ENCODE assay signal across 8 mouse cellular contexts in the genomic region with DNA sequence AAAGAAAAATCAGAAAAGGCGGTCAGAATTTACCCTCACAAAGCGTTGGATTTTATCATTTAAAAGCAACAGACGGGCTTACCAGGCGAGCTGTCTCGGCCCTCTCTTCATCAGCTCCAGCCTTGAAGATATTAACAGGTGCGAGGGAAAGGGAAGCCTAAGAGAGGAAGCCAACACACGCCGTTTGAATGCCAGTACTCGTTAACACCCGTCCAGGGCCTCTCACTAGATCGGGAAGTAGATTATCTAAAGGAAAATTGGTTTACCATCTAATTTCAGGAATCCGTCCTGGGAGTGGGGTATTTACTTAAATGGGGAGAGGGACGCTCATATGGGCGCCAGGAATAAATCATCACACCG. TPM values are rescaled to one million over a fixed set of nuclear protein-coding genes. Genes with fewer than 3 reads are reported as not detected.
A peak's percentile ranks its signal among the peaks of the same experiment; 100 is the strongest.
DNase-seq lines count a peak whose midpoint lies in the region; ATAC-seq and TF ChIP-seq lines count a peak whose summit lies in the region.

No protein-coding gene starts in this region.

- peak overlapping the region; percentile 83 for H3K4me2 ChIP-seq in forebrain, embryonic 13.5 days
- H3K4me2 ChIP-seq in liver, embryonic 12.5 days: peak overlapping the region; percentile 87
- peak overlapping the region; percentile 97 for H3K4me2 ChIP-seq in stomach, embryonic 16.5 days (ENCODE audit: low read depth, low read length)

- H3K9ac ChIP-seq in forebrain, embryonic 13.5 days: peak overlapping the region; percentile 79
- peak overlapping the region; percentile 85 for H3K9ac ChIP-seq in liver, embryonic 12.5 days
- peak overlapping the region; percentile 92 for H3K9ac ChIP-seq in stomach, embryonic 16.5 days (ENCODE audit: low read length)

- no peak for DNase-seq in testis, postnatal 10 days (ENCODE audit: low spot score)
- DNase-seq in cerebellum, adult 9-11 months: no peak
- DNase-seq in gastrocnemius, postnatal 4 days (ENCODE audit: low spot score in 2 of 2): no peak
- no peak for DNase-seq in adrenal gland, adult (ENCODE audit: inconsistent age in 2 of 2, low spot score in 1 of 2)

- TF ChIP-seq CTCF in testis, adult 2 months (IDR thresholded peaks at IDR 0.05; ENCODE audit: control insufficient read depth, insufficient read depth, insufficient replicate concordance, low read depth, low read length): no peak

- peak overlapping the region; percentile 99 for H3K4me3 ChIP-seq in testis, adult 2 months (ENCODE audit: control insufficient read depth, low read depth, low read length)
- peak overlapping the region; percentile 92 for H3K4me3 ChIP-seq in forebrain, embryonic 13.5 days
- peak overlapping the region; percentile 79 for H3K4me3 ChIP-seq in liver, embryonic 12.5 days
- peak overlapping the region; percentile 75 for H3K4me3 ChIP-seq in stomach, embryonic 16.5 days (replicated peaks; ENCODE audit: low read length)

- H3K27ac ChIP-seq in testis, adult 2 months (ENCODE audit: control insufficient read depth, insufficient read depth, low read depth, low read length): peak overlapping the region; percentile 2; the same call in 1 of the 2 replicates
- H3K27ac ChIP-seq in forebrain, embryonic 13.5 days: peak overlapping the region; percentile 76; the same call in 1 of the 2 replicates
- peak overlapping the region; percentile 82 for H3K27ac ChIP-seq in liver, embryonic 12.5 days
- H3K27ac ChIP-seq in stomach, embryonic 16.5 days (ENCODE audit: low read length): peak overlapping the region; percentile 88

- no peak for TF ChIP-seq POLR2A in testis, adult 2 months (IDR thresholded peaks at IDR 0.05; ENCODE audit: control insufficient read depth, low read depth, low read length)

- H3K27me3 ChIP-seq in testis, adult 2 months (ENCODE audit: control insufficient read depth, insufficient read depth, low read length): no peaks in the 10 kb centered on the region
- no peaks in the 10 kb centered on the region for H3K27me3 ChIP-seq in forebrain, embryonic 13.5 days
- H3K27me3 ChIP-seq in liver, embryonic 12.5 days (replicated peaks): no peaks in the 10 kb centered on the region
- no peaks in the 10 kb centered on the region for H3K27me3 ChIP-seq in stomach, embryonic 16.5 days (ENCODE audit: control insufficient read depth, insufficient read depth, low read length)

- no peaks in the 10 kb centered on the region for H3K4me1 ChIP-seq in testis, adult 2 months (ENCODE audit: control insufficient read depth, insufficient read depth, low read length)
- H3K4me1 ChIP-seq in forebrain, embryonic 13.5 days: peaks cover 10% of the 10 kb centered on the region
- peaks cover 52% of the 10 kb centered on the region for H3K4me1 ChIP-seq in liver, embryonic 12.5 days
- H3K4me1 ChIP-seq in stomach, embryonic 16.5 days (ENCODE audit: control insufficient read depth, insufficient read depth, low read length): peaks cover 3% of the 10 kb centered on the region; the same call in 1 of the 2 replicates

- 5% methylated on average over 15 of the region's 15 CpGs for WGBS in forebrain, embryonic 13.5 days
- under 1% methylated on average over 15 of the region's 15 CpGs for WGBS in liver, embryonic 12.5 days (ENCODE audit: insufficient replicate concordance)
- 2% methylated on average over 15 of the region's 15 CpGs for WGBS in stomach, embryonic 16.5 days

- no peak for ATAC-seq in forebrain, embryonic 13.5 days
- peak; percentile 50 for ATAC-seq in liver, embryonic 12.5 days
- no peak for ATAC-seq in stomach, embryonic 16.5 days (ENCODE audit: insufficient read depth, low FRiP score)

- H3K36me3 ChIP-seq in testis, adult 2 months (ENCODE audit: control insufficient read depth, insufficient read depth, low read length): peaks cover 4% of the 10 kb centered on the region; the same call in 1 of the 2 replicates
- peaks cover 43% of the 10 kb centered on the region for H3K36me3 ChIP-seq in forebrain, embryonic 13.5 days (ENCODE audit: poor library complexity, severe bottlenecking)
- H3K36me3 ChIP-seq in liver, embryonic 12.5 days: peaks cover 43% of the 10 kb centered on the region
- peaks cover 24% of the 10 kb centered on the region for H3K36me3 ChIP-seq in stomach, embryonic 16.5 days (ENCODE audit: control insufficient read depth, insufficient read depth, low read length)

- no peaks in the 10 kb centered on the region for H3K9me3 ChIP-seq in forebrain, embryonic 13.5 days (replicated peaks)
- H3K9me3 ChIP-seq in liver, embryonic 12.5 days (replicated peaks): no peaks in the 10 kb centered on the region
- H3K9me3 ChIP-seq in stomach, embryonic 16.5 days (replicated peaks; ENCODE audit: control insufficient read depth, low read length): no peaks in the 10 kb centered on the region

RNA-seq across cellular contexts. Expression of gene Cct2, which starts 0.7 kb away (rescaled TPM):
- 133 and 135 TPM in 2 replicates for polyA plus RNA-seq in testis, adult 2 months (2012; rRNA removed)
- 281 and 294 TPM in 2 replicates for polyA plus RNA-seq in forebrain, embryonic 13.5 days (2015; fragmentation: Nextera tagmentation; extraction: Ambion mirVana)
- polyA plus RNA-seq in liver, embryonic 12.5 days (2016; fragmentation: Nextera tagmentation; extraction: Ambion mirVana): 249 and 252 TPM in 2 replicates
- 201 and 215 TPM in 2 replicates for polyA plus RNA-seq in stomach, embryonic 16.5 days (2015; fragmentation: Nextera tagmentation; extraction: Ambion mirVana)
- total RNA-seq in gastrocnemius, postnatal 4 days (2021): 100 to 1,000 TPM; 218 to 224 TPM

RNA-seq across cellular contexts. Expression of gene Lrrc10, which starts 17.7 kb away (rescaled TPM):
- 0.06 and 0.20 TPM in 2 replicates for polyA plus RNA-seq in testis, adult 2 months (2012; rRNA removed)
- not detected in 2 replicates for polyA plus RNA-seq in forebrain, embryonic 13.5 days (2015; fragmentation: Nextera tagmentation; extraction: Ambion mirVana)
- polyA plus RNA-seq in liver, embryonic 12.5 days (2016; fragmentation: Nextera tagmentation; extraction: Ambion mirVana): not detected in 2 replicates
- not detected in 2 replicates for polyA plus RNA-seq in stomach, embryonic 16.5 days (2015; fragmentation: Nextera tagmentation; extraction: Ambion mirVana)
- total RNA-seq in gastrocnemius, postnatal 4 days (2021): under 1 TPM; 0.18 to 0.20 TPM

Comparison
In these comparisons a context has a peak if more than half of its experiments do, and no peak if none do; other contexts are left out.
1. H3K27ac ChIP-seq: peak in every context shown above with its lines; median percentile 88 in stomach, embryonic 16.5 days; 82 in liver, embryonic 12.5 days; 76 in forebrain, embryonic 13.5 days; 2 in testis, adult 2 months.